Mouse (Mus musculus) CH12.LX (cell line): Measurements from ENCODE around the gene Plpp3. TPM values are rescaled to one million over a fixed set of nuclear protein-coding genes. Genes with fewer than 3 reads are reported as not detected.

Source experiments
- DNase-seq: peaks from one replicate; pipeline ENCODE4 v3.0.0-alpha.2; 2013; ENCODE audit errors: extremely low read depth
- H3K27ac ChIP-seq: 2 replicates; pipeline ENCODE4 v1.5.1; 2012; ENCODE audit warnings: low read depth, mild to moderate bottlenecking, control low read depth, moderate library complexity; ENCODE audit not compliant: insufficient read depth
- H3K27me3 ChIP-seq: replicated peaks from 2 replicates; pipeline ENCODE3; 2012; ENCODE audit warnings: inconsistent platforms
- H3K36me3 ChIP-seq, 2 experiments: replicated peaks in 1 of 2; 2 replicates each; pipeline versions ENCODE3 to v1.6.1; 2012; ENCODE audit warnings: inconsistent platforms in 1 of 2, low read length in 1 of 2, mild to moderate bottlenecking in 1 of 2, mixed read lengths in 1 of 2, moderate library complexity in 1 of 2; ENCODE audit not compliant: control insufficient read depth in 1 of 2, insufficient read depth in 1 of 2
- H3K4me1 ChIP-seq, 2 experiments: 2 replicates each; pipeline ENCODE4 v1.6.1; 2012; ENCODE audit warnings: inconsistent platforms in 1 of 2, moderate library complexity in 1 of 2; ENCODE audit not compliant: insufficient read depth in 2 of 2, control insufficient read depth in 1 of 2
- H3K4me2 ChIP-seq: 2 replicates; pipeline ENCODE4 v1.6.1; 2012; ENCODE audit warnings: low read depth, mild to moderate bottlenecking, control low read depth; ENCODE audit not compliant: poor library complexity, insufficient read depth, severe bottlenecking
- H3K4me3 ChIP-seq, 3 experiments: fragments of 150-350 bp in 1 of 3; sonication (generic) in 1 of 3; replicated peaks in 1 of 3; 2 replicates each; pipeline versions ENCODE3 to v1.5.1; 2011 to 2012; ENCODE audit warnings: low read depth in 2 of 3, low read length in 2 of 3, mild to moderate bottlenecking in 2 of 3, moderate library complexity in 2 of 3, control low read depth in 1 of 3, improper control_type of control experiment in 1 of 3, inconsistent platforms in 1 of 3, mixed read lengths in 1 of 3; ENCODE audit not compliant: poor library complexity in 1 of 3
- H3K79me2 ChIP-seq: replicated peaks from 2 replicates; pipeline ENCODE4 v1.6.1; 2012; ENCODE audit warnings: mild to moderate bottlenecking, moderate library complexity; ENCODE audit not compliant: control insufficient read depth, poor library complexity, insufficient read depth, severe bottlenecking; ENCODE audit errors: extremely low read depth
- H3K9ac ChIP-seq: 2 replicates; pipeline ENCODE4 v1.6.1; 2012; ENCODE audit warnings: low read depth, mild to moderate bottlenecking, control low read depth, moderate library complexity; ENCODE audit not compliant: insufficient read depth
- H3K9me3 ChIP-seq: replicated peaks from 2 replicates; pipeline ENCODE3; 2012; ENCODE audit warnings: low read length, inconsistent platforms, mixed read lengths
- BHLHE40 ChIP-seq: IDR thresholded peaks from 2 replicates; pipeline ENCODE4 v1.6.1; 2011; ENCODE audit warnings: mild to moderate bottlenecking, low read depth, low read length, improper control_type of control experiment
- E2F4 ChIP-seq: IDR thresholded peaks from 2 replicates; pipeline ENCODE4 v1.6.1; 2011; ENCODE audit warnings: low read depth, low read length, improper control_type of control experiment; ENCODE audit not compliant: insufficient replicate concordance
- ELF1 ChIP-seq: IDR thresholded peaks from 2 replicates; pipeline ENCODE4 v1.6.1; 2014; ENCODE audit warnings: low read depth, mild to moderate bottlenecking, inconsistent platforms, low read length, improper control_type of control experiment
- ETS1 ChIP-seq: conservative IDR thresholded peaks from 2 replicates; pipeline ENCODE4 v1.6.1; 2012; ENCODE audit warnings: low read depth, mild to moderate bottlenecking, inconsistent platforms, low read length, improper control_type of control experiment, moderate library complexity
- MAX ChIP-seq: IDR thresholded peaks from 2 replicates; pipeline ENCODE4 v1.6.1; 2011; ENCODE audit warnings: low read length, improper control_type of control experiment
- MAZ ChIP-seq: IDR thresholded peaks from 2 replicates; pipeline ENCODE4 v1.6.1; 2012; ENCODE audit warnings: low read depth, mild to moderate bottlenecking, inconsistent platforms, low read length, improper control_type of control experiment, moderate library complexity
- MEF2A ChIP-seq: IDR thresholded peaks from 2 replicates; pipeline ENCODE4 v1.6.1; 2014; ENCODE audit warnings: low read depth, mild to moderate bottlenecking, inconsistent platforms, low read length, improper control_type of control experiment, borderline replicate concordance
- MXI1 ChIP-seq: IDR thresholded peaks from 2 replicates; pipeline ENCODE4 v1.6.1; 2011; ENCODE audit warnings: mild to moderate bottlenecking, low read depth, low read length, improper control_type of control experiment
- NELFE ChIP-seq: IDR thresholded peaks from 2 replicates; pipeline ENCODE4 v1.6.1; 2011; ENCODE audit warnings: low read depth, low read length, improper control_type of control experiment
- NRF1 ChIP-seq: IDR thresholded peaks from 2 replicates; pipeline ENCODE4 v1.6.1; 2014; ENCODE audit warnings: low read depth, mild to moderate bottlenecking, inconsistent platforms, low read length, improper control_type of control experiment, moderate library complexity
- PAX5 ChIP-seq: IDR thresholded peaks from 2 replicates; pipeline ENCODE4 v1.6.1; 2012; ENCODE audit warnings: low read length, inconsistent platforms, mixed read lengths
- POLR2AphosphoS2 ChIP-seq: IDR thresholded peaks from 2 replicates; pipeline ENCODE4 v1.6.1; 2011; ENCODE audit warnings: low read depth, low read length, improper control_type of control experiment
- RCOR1 ChIP-seq: conservative IDR thresholded peaks from 2 replicates; pipeline ENCODE4 v1.6.1; 2012; ENCODE audit warnings: low read depth, mild to moderate bottlenecking, inconsistent platforms, low read length, improper control_type of control experiment
- SMC3 ChIP-seq: IDR thresholded peaks from 2 replicates; pipeline ENCODE4 v1.6.1; 2011; ENCODE audit warnings: low read depth, low read length, improper control_type of control experiment
- TCF12 ChIP-seq: IDR thresholded peaks from 2 replicates; pipeline ENCODE4 v1.6.1; 2014; ENCODE audit warnings: low read depth, mild to moderate bottlenecking, inconsistent platforms, low read length, improper control_type of control experiment
- UBTF ChIP-seq: IDR thresholded peaks from 2 replicates; pipeline ENCODE4 v1.6.1; 2012; ENCODE audit warnings: low read depth, mild to moderate bottlenecking, inconsistent platforms, low read length, improper control_type of control experiment, moderate library complexity
- USF1 ChIP-seq: IDR thresholded peaks from 2 replicates; pipeline ENCODE4 v1.6.1; 2014; ENCODE audit warnings: low read depth, mild to moderate bottlenecking, inconsistent platforms, low read length, improper control_type of control experiment
- USF2 ChIP-seq: conservative IDR thresholded peaks from 2 replicates; pipeline ENCODE4 v1.6.1; 2011; ENCODE audit warnings: low read depth, low read length, improper control_type of control experiment
- ZKSCAN1 ChIP-seq: IDR thresholded peaks from 2 replicates; pipeline ENCODE4 v1.6.1; 2012; ENCODE audit warnings: low read depth, inconsistent platforms, low read length, improper control_type of control experiment, borderline replicate concordance
- ZMIZ1 ChIP-seq: IDR thresholded peaks from 2 replicates; pipeline ENCODE4 v1.6.1; 2012; ENCODE audit warnings: low read depth, mild to moderate bottlenecking, inconsistent platforms, low read length, improper control_type of control experiment
- ZNF384 ChIP-seq: IDR thresholded peaks from 2 replicates; pipeline ENCODE4 v1.6.1; 2012; ENCODE audit warnings: low read depth, low read length, improper control_type of control experiment, inconsistent platforms
- dilution Hi-C: fragments of 300-500 bp; cut with MboI; formaldehyde crosslinking; loops from 2 replicates; pipeline ENCODE4 v1.14.3; 2020; ENCODE audit warnings: low sequenced_read_pairs; ENCODE audit not compliant: extremely low pct_unique_long_range_greater_than_20kb, extremely low pct_ligation_motif_present
- in situ Hi-C: fragments of 300-500 bp; cut with MboI; formaldehyde crosslinking; loops from 3 replicates; pipeline ENCODE4 v1.14.3; 2019; ENCODE audit warnings: low sequenced_read_pairs, low pct_ligation_motif_present, low pct_unique_long_range_greater_than_20kb, mixed read lengths
- polyA plus RNA-seq: library from polyadenylated mRNA; unstranded; fragments of >175 nt; gene quantifications from 2 replicates; pipeline ENCODE4 v1.2.1, GENCODE M21; 2012; ENCODE audit warnings: low read depth; ENCODE audit not compliant: insufficient read length
- total RNA-seq, 2 experiments: library from RNA; depleted of rRNA; stranded (reverse); fragments of 300-350 nt in 1 of 2; fragments of >200 nt in 1 of 2; gene quantifications; 2 replicates each; pipeline ENCODE4 v1.2.3; 2012 to 2014

Plpp3 gene
- total and polyA plus RNA-seq, 3 experiments, result 0.34 to 1.6 (median 1.2) TPM

- Histone ChIP-seq H3K79me2 (no peaks in the 10 kb centered on the region), H3K27me3 (peaks cover 8% of the 10 kb centered on the region), H3K4me3 (peak overlapping the region in 1 of 3 experiments; percentile 59), H3K9me3 (no peaks in the 10 kb centered on the region), H3K4me2 (no peak overlapping the region), H3K4me1 (peaks cover 0 to 3% of the 10 kb centered on the region in 2 experiments; a peak in 1 of 4 replicates), H3K27ac (no peak overlapping the region), H3K9ac (no peak overlapping the region), H3K36me3 (no peaks in the 10 kb centered on the region)
- TF ChIP-seq BHLHE40 (no peak), NELFE (no peak), POLR2AphosphoS2 (no peak), MXI1 (no peak), SMC3 (no peak), MEF2A (no peak), MAZ (no peak), USF1 (no peak), ETS1 (no peak), UBTF (no peak), TCF12 (no peak), ELF1 (no peak), ZMIZ1 (no peak), ZKSCAN1 (no peak), PAX5 (no peak), USF2 (no peak), ZNF384 (no peak)
- in situ Hi-C loops (no loop called here), dilution Hi-C loops (no loop called here)
- no peak for DNase-seq
Observed at GRCm38 (mm10) chr4:105110684-105111035, 46.5 kb upstream of the Plpp3 start.

- Histone ChIP-seq H3K4me3 (no peak overlapping the region), H3K79me2 (no peaks in the 10 kb centered on the region), H3K27me3 (peaks cover 8% of the 10 kb centered on the region), H3K9ac (no peak overlapping the region), H3K4me2 (no peak overlapping the region), H3K9me3 (no peaks in the 10 kb centered on the region), H3K4me1 (peaks cover 0 to 3% of the 10 kb centered on the region in 2 experiments; a peak in 1 of 4 replicates), H3K36me3 (no peaks in the 10 kb centered on the region), H3K27ac (no peak overlapping the region)
- dilution Hi-C loops (no loop called here), in situ Hi-C loops (no loop called here)
- DNase-seq, result no peak
- TF ChIP-seq ZNF384, result no peak
- 0 out of 2 replicates have a peak, but pooled peaks have one; percentile 14 for TF ChIP-seq BHLHE40
- TF ChIP-seq E2F4, result no peak
- TF ChIP-seq RCOR1, result no peak
- no peak for TF ChIP-seq NRF1
- no peak for TF ChIP-seq MAX
Observed at GRCm38 (mm10) chr4:105111770-105112169, 45.4 kb upstream of the Plpp3 start.
